Mouse (Mus musculus) midbrain, embryonic 16.5 days (tissue): ENCODE results near the gene Cnksr2. TPM values are rescaled to one million over a fixed set of nuclear protein-coding genes. Genes with fewer than 3 reads are reported as not detected.
A peak's percentile ranks its signal among the peaks of the same experiment; 100 is the strongest.

ENCODE experiments used
- ATAC-seq: fragments of 200-750 bp; cut with Nextera tagmentation; 2 replicates; pipeline ENCODE4 v1.8.0; 2017; ENCODE audit warnings: moderate TSS enrichment
- H3K27ac ChIP-seq: fragments of 300-500 bp; sonication (generic); 2 replicates; pipeline ENCODE4 v1.5.1; 2014; ENCODE audit warnings: mild to moderate bottlenecking, low read length, mixed read lengths
- H3K27me3 ChIP-seq: fragments of 300-500 bp; sonication (generic); 2 replicates; pipeline ENCODE4 v1.6.1; 2014; ENCODE audit warnings: low read depth, low read length, mixed read lengths; ENCODE audit not compliant: control insufficient read depth, insufficient read depth
- H3K36me3 ChIP-seq: fragments of 300-500 bp; sonication (generic); 2 replicates; pipeline ENCODE4 v1.6.1; 2014; ENCODE audit warnings: mild to moderate bottlenecking, low read length, moderate library complexity, mixed read lengths; ENCODE audit not compliant: control insufficient read depth, insufficient read depth
- H3K4me1 ChIP-seq: fragments of 300-500 bp; sonication (generic); 2 replicates; pipeline ENCODE4 v1.6.1; 2014; ENCODE audit warnings: mild to moderate bottlenecking, low read length, mixed read lengths; ENCODE audit not compliant: control insufficient read depth, insufficient read depth
- H3K4me2 ChIP-seq: fragments of 300-500 bp; sonication (generic); 2 replicates; pipeline ENCODE4 v1.6.1; 2014; ENCODE audit warnings: mild to moderate bottlenecking, low read length, mixed read lengths
- H3K4me3 ChIP-seq: fragments of 300-500 bp; sonication (generic); 2 replicates; pipeline ENCODE4 v1.5.1; 2014; ENCODE audit warnings: low read depth, mild to moderate bottlenecking, low read length, moderate library complexity, mixed read lengths
- H3K9ac ChIP-seq: fragments of 300-500 bp; sonication (generic); 2 replicates; pipeline ENCODE4 v1.6.1; 2014; ENCODE audit warnings: low read depth, low read length, mixed read lengths
- H3K9me3 ChIP-seq: fragments of 300-500 bp; sonication (generic); replicated peaks from 2 replicates; pipeline ENCODE4 v1.6.1; 2014; ENCODE audit warnings: mild to moderate bottlenecking, low read length, mixed read lengths; ENCODE audit not compliant: control insufficient read depth, poor library complexity, severe bottlenecking
- WGBS: fragments of 180-500 bp; shearing (Covaris S2); extraction: QIAGEN DNeasy Blood & Tissue Kit; methylation state at CpG from one replicate; pipeline ENCODE4 v1.1.7; 2014; 5-methylcytosine and 5-hydroxymethylcytosine counted together
- polyA plus RNA-seq: library from polyadenylated mRNA; unstranded; fragments of >200 nt; fragmentation: Nextera tagmentation; extraction: Ambion mirVana; gene quantifications from 2 replicates; pipeline ENCODE4 v1.2.1, GENCODE M21; 2015

The Cnksr2 gene
- polyA plus RNA-seq, 1 experiment from 2014 or later = 8.2 TPM

DNA sequence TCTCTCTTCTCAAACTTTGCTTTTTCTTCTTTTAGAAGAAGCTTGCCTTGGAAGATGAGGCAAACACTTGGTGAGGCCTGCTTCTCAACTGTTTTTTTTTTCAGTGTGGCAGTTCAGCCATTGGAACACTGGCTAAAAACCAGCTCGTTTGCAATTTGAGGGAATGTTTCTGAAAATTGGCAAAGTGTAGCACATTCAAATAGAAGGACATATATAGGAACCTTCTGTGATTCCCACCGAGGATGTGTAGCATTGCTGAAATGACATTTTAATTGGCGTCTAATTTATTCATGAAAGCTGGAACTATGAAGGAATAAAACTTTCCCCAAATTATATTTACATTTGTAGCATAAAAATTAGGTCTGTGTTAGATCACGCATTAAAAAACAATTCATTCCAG is 213.1 kb downstream of the Cnksr2 start:
- no peak overlapping the region for H3K4me3 ChIP-seq
- ATAC-seq = no peak
- H3K9me3 ChIP-seq = no peaks in the 10 kb centered on the region
- H3K27me3 ChIP-seq = no peaks in the 10 kb centered on the region
- H3K36me3 ChIP-seq = no peaks in the 10 kb centered on the region
- no peak overlapping the region for H3K9ac ChIP-seq
- H3K4me1 ChIP-seq = no peaks in the 10 kb centered on the region
- H3K27ac ChIP-seq = no peak overlapping the region
- 83% methylated on average over 4 of the region's 4 CpGs for WGBS
- H3K4me2 ChIP-seq = no peak overlapping the region

GRCm38 (mm10) chrX:157818921-157819260 is 224.2 kb downstream of the Cnksr2 start:
- no peaks in the 10 kb centered on the region for H3K4me1 ChIP-seq
- H3K27me3 ChIP-seq = no peaks in the 10 kb centered on the region
- no peaks in the 10 kb centered on the region for H3K9me3 ChIP-seq
- no peak overlapping the region for H3K4me3 ChIP-seq
- H3K36me3 ChIP-seq = no peaks in the 10 kb centered on the region
- 0 out of 2 replicates have a peak, but pooled peaks have one; percentile 15 for ATAC-seq
- H3K9ac ChIP-seq = no peak overlapping the region
- no peak overlapping the region for H3K27ac ChIP-seq
- WGBS = 81% methylated on average over 13 of the region's 13 CpGs
- H3K4me2 ChIP-seq = no peak overlapping the region

DNA sequence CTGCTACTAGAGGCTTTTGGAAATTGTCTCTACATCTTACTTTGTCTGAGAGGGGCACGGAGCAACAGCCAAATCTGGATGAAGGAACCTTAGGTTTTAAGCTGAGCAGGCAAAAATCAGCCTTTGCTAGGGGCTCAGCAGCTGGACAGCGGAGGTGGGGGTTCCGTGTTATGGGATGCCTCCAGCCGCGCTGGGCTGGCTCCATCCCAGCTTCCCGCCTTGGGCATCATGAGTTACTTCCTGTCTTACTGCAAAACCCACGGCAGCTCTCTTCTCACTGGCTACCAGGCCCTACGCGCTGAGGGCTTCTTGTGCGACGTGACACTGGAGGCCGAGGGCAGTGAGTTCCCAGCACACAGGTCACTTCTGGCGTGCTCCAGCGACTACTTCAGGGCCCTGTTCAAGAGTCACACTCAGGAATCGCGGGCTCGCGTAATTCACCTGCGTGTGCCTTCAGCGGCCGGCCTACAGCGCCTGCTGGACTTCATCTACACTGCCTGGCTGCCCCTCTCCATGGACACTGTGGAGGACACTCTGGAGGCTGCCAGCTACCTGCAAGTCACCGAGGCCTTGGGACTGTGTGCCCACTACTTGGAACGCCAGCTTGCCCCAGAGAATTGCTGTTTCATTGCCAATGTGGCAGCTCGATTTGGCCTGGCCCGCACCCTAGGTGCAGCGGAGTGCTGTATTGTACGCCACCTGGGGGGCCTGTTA is 224.7 kb downstream of the Cnksr2 start, which contains the start of gene Klhl34:
Klhl34 (plus strand) TSS at position 229 of the 714 bp plus-strand sequence.
- Histone ChIP-seq H3K27ac (no peak within 1 kb of the TSS), H3K27me3 (no peaks in the 10 kb centered on the region), H3K36me3 (no peaks in the 10 kb centered on the region), H3K4me2 (peak within 1 kb of the TSS; percentile 45), H3K4me1 (no peaks in the 10 kb centered on the region), H3K9me3 (no peaks in the 10 kb centered on the region), H3K9ac (0 out of 2 replicates have a peak within 1 kb of the TSS, but pooled peaks have one; percentile 44), H3K4me3 (peak within 1 kb of the TSS; percentile 14; the same call in 1 of the 2 replicates)
- WGBS = 40% methylated on average over 28 of the region's 28 CpGs
- peak; percentile 61 for ATAC-seq

DNA sequence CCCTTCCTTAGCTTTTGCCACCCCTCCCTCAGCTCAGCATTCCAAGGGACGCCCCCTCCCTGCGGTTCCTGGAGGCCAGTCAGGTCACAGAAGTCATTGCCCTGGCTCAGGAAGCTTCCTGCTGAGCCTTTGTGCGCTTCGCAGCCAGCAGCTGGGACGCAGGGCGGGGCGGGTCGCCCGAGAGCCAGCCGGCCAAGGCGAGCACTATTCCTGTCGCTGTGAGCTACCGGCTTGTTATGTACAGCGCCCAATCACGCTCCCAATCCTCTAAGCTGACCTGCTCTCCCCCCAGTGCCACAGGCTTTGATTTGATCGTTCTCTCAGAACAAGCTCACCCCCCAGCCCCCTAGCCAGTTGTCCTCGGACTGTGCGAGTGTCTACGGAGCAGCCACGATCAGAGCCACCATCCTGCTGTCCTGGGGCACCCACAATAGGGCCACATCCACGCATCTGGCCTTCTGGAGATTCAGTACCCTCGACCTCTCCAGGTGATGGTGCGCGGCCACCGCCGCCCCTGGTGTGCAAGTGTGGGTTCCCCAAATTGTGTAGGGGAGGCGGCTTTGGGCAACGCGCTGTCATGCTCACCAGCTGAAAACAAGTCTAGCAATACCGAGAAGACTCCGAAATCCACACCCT is 225.4 kb downstream of the Cnksr2 start:
- H3K27me3 ChIP-seq = no peaks in the 10 kb centered on the region
- no peak overlapping the region for H3K27ac ChIP-seq
- H3K9me3 ChIP-seq = no peaks in the 10 kb centered on the region
- peak overlapping the region; percentile 45 for H3K4me2 ChIP-seq
- H3K4me3 ChIP-seq = peak overlapping the region; percentile 14; the same call in 1 of the 2 replicates
- H3K9ac ChIP-seq = 0 out of 2 replicates have a peak overlapping the region, but pooled peaks have one; percentile 44
- ATAC-seq = peak; percentile 68
- H3K36me3 ChIP-seq = no peaks in the 10 kb centered on the region
- no peaks in the 10 kb centered on the region for H3K4me1 ChIP-seq
- 16% methylated on average over 31 of the region's 31 CpGs for WGBS

- ATAC-seq = no peak
- Histone ChIP-seq H3K27ac (no peak overlapping the region), H3K27me3 (no peaks in the 10 kb centered on the region), H3K4me2 (no peak overlapping the region), H3K9me3 (no peaks in the 10 kb centered on the region), H3K36me3 (no peaks in the 10 kb centered on the region), H3K4me3 (no peak overlapping the region), H3K4me1 (no peaks in the 10 kb centered on the region), H3K9ac (no peak overlapping the region)
- WGBS = 48% methylated on average over 1 of the region's 1 CpGs
Observed at GRCm38 (mm10) chrX:157809721-157810120, 233.4 kb downstream of the Cnksr2 start.

GRCm38 (mm10) chrX:157801669-157802068 is 241.4 kb downstream of the Cnksr2 start:
- Histone ChIP-seq H3K4me1 (no peaks in the 10 kb centered on the region), H3K4me2 (no peak overlapping the region), H3K4me3 (no peak overlapping the region), H3K9me3 (no peaks in the 10 kb centered on the region), H3K36me3 (no peaks in the 10 kb centered on the region), H3K27me3 (no peaks in the 10 kb centered on the region), H3K27ac (no peak overlapping the region), H3K9ac (no peak overlapping the region)
- ATAC-seq = no peak
- 100% methylated on average over 2 of the region's 2 CpGs for WGBS

Other genes with a start within 250 kb of the Cnksr2 start
- gene Klhl34, start 224.9 kb downstream of the Cnksr2 start, polyA plus RNA-seq = 2.0 and 2.5 TPM in 2 replicates